Comparison of ENCODE assay signal across 8 mouse cellular contexts in the genomic region with DNA sequence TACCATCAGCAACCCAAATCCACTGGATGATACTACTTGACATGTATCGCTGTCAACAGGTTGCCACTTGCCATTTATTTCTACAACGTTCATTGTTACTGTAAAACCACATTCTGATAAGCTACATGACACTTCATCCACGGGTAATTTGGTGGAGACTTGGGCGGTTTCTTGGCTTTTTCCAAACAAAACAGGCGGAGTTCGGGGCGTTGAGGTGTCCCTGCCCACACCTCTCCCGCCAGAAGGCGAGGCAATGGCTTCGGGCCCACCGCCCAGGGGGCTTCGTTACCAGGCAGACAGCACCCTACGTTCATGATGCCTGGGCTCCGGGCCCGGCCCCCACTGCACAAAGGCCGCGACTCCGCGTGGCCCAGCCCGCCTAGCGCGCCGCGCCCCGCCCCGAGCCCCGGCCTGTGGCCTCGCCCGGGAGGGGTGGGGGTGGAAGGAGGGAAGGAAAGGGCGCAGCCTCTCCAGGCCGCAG. TPM values are rescaled to one million over a fixed set of nuclear protein-coding genes. Genes with fewer than 3 reads are reported as not detected.
DNase-seq lines count a peak whose midpoint lies in the region; ATAC-seq lines count a peak whose summit lies in the region.

No protein-coding gene starts in this region.

- peaks cover 34% of the 10 kb centered on the region for H3K4me1 ChIP-seq in heart, embryonic 15.5 days (replicated peaks)
- peaks cover 25% of the 10 kb centered on the region for H3K4me1 ChIP-seq in limb, embryonic 15.5 days
- peaks cover 35% of the 10 kb centered on the region for H3K4me1 ChIP-seq in midbrain, embryonic 13.5 days (replicated peaks)

- H3K36me3 ChIP-seq in heart, embryonic 15.5 days: peaks cover 13% of the 10 kb centered on the region
- H3K36me3 ChIP-seq in limb, embryonic 15.5 days: peaks cover 19% of the 10 kb centered on the region
- peaks cover 18% of the 10 kb centered on the region for H3K36me3 ChIP-seq in midbrain, embryonic 13.5 days

- H3K9ac ChIP-seq in heart, embryonic 15.5 days: peak overlapping the region; percentile 99
- H3K9ac ChIP-seq in limb, embryonic 15.5 days: peak overlapping the region; percentile 95
- H3K9ac ChIP-seq in midbrain, embryonic 13.5 days (replicated peaks): peak overlapping the region; percentile 98

- no peaks in the 10 kb centered on the region for H3K27me3 ChIP-seq in heart, embryonic 15.5 days
- no peaks in the 10 kb centered on the region for H3K27me3 ChIP-seq in limb, embryonic 15.5 days
- H3K27me3 ChIP-seq in midbrain, embryonic 13.5 days: no peaks in the 10 kb centered on the region

- peak; percentile 88 for ATAC-seq in heart, embryonic 15.5 days (replicated peaks; ENCODE audit: insufficient number of reproducible peaks, insufficient read depth, low FRiP score, low read depth)
- peak; percentile 71 for ATAC-seq in CD4-positive, CD25-positive, alpha-beta regulatory T cell, adult 4 months
- ATAC-seq in limb, embryonic 15.5 days (ENCODE audit: insufficient number of reproducible peaks, low FRiP score, low TSS enrichment, low read depth): peak; percentile 84
- peak; percentile 86 for ATAC-seq in midbrain, embryonic 13.5 days

- peak overlapping the region; percentile 95 for H3K4me3 ChIP-seq in heart, embryonic 15.5 days
- H3K4me3 ChIP-seq in limb, embryonic 15.5 days: peak overlapping the region; percentile 83
- peak overlapping the region; percentile 98 for H3K4me3 ChIP-seq in midbrain, embryonic 13.5 days (replicated peaks)

- peak overlapping the region; percentile 95 for H3K27ac ChIP-seq in heart, embryonic 15.5 days
- peak overlapping the region; percentile 94 for H3K27ac ChIP-seq in limb, embryonic 15.5 days
- peak overlapping the region; percentile 84 for H3K27ac ChIP-seq in midbrain, embryonic 13.5 days

- peak overlapping the region; percentile 82 for H3K4me2 ChIP-seq in heart, embryonic 15.5 days
- peak overlapping the region; percentile 78 for H3K4me2 ChIP-seq in limb, embryonic 15.5 days
- peak overlapping the region; percentile 99 for H3K4me2 ChIP-seq in midbrain, embryonic 13.5 days (replicated peaks)

- H3K9me3 ChIP-seq in heart, embryonic 15.5 days (replicated peaks): no peaks in the 10 kb centered on the region
- H3K9me3 ChIP-seq in limb, embryonic 15.5 days: no peaks in the 10 kb centered on the region
- H3K9me3 ChIP-seq in midbrain, embryonic 13.5 days: no peaks in the 10 kb centered on the region

- 0% methylated on average over 23 of the region's 31 CpGs for WGBS in heart, embryonic 15.5 days
- 2% methylated on average over 30 of the region's 31 CpGs for WGBS in limb, embryonic 15.5 days
- WGBS in midbrain, embryonic 13.5 days: under 1% methylated on average over 30 of the region's 31 CpGs

- no peak for DNase-seq in heart, adult 9 months (ENCODE audit: low spot score in 2 of 2)
- peak; percentile 89 to 92 for DNase-seq in adrenal gland, postnatal 36 days
- peak; percentile 69 to 85 for DNase-seq in gastrocnemius, postnatal 4 days (ENCODE audit: low spot score in 2 of 2)
- no peak for DNase-seq in right cerebral cortex, postnatal 25 days

RNA-seq across cellular contexts. Expression of a gene that starts 0.4 kb away (rescaled TPM):
- polyA plus RNA-seq in heart, embryonic 15.5 days (2015; fragmentation: Nextera tagmentation; extraction: Ambion mirVana): 15.8 and 19.6 TPM in 2 replicates
- 10 to 100 TPM; 21.1 to 25.9 TPM for polyA plus RNA-seq in CD4-positive, CD25-positive, alpha-beta regulatory T cell, adult 4 months (2017; shearing (Covaris generic))
- total RNA-seq in adrenal gland, postnatal 36 days (2021): 10 to 100 TPM; 27.6 to 32.2 TPM
- 10 to 100 TPM; 46.4 to 56.6 TPM for total RNA-seq in gastrocnemius, postnatal 4 days (2021)
- 28.7 and 34.0 TPM in 2 replicates for polyA plus RNA-seq in limb, embryonic 15.5 days (2015; fragmentation: Nextera tagmentation; extraction: Ambion mirVana)
- 36.3 and 39.7 TPM in 2 replicates for polyA plus RNA-seq in midbrain, embryonic 13.5 days (2015; fragmentation: Nextera tagmentation; extraction: Ambion mirVana)

RNA-seq across cellular contexts. Expression of a gene that starts 30.5 kb away (rescaled TPM):
- 1.2 and 2.4 TPM in 2 replicates for polyA plus RNA-seq in heart, embryonic 15.5 days (2015; fragmentation: Nextera tagmentation; extraction: Ambion mirVana)
- polyA plus RNA-seq in CD4-positive, CD25-positive, alpha-beta regulatory T cell, adult 4 months (2017; shearing (Covaris generic)): not detected
- total RNA-seq in adrenal gland, postnatal 36 days (2021): under 1 TPM in 1 of 2 experiments, not detected in 1; 0.86 TPM
- total RNA-seq in gastrocnemius, postnatal 4 days (2021): not detected
- polyA plus RNA-seq in limb, embryonic 15.5 days (2015; fragmentation: Nextera tagmentation; extraction: Ambion mirVana): 0.87 TPM in 1 of 2 replicates, not detected in the other
- polyA plus RNA-seq in midbrain, embryonic 13.5 days (2015; fragmentation: Nextera tagmentation; extraction: Ambion mirVana): not detected in 2 replicates

RNA-seq across cellular contexts. Expression of a gene that starts 40.1 kb away (rescaled TPM):
- polyA plus RNA-seq in heart, embryonic 15.5 days (2015; fragmentation: Nextera tagmentation; extraction: Ambion mirVana): 301 and 339 TPM in 2 replicates
- polyA plus RNA-seq in CD4-positive, CD25-positive, alpha-beta regulatory T cell, adult 4 months (2017; shearing (Covaris generic)): 100 to 1,000 TPM; 122 to 138 TPM
- total RNA-seq in adrenal gland, postnatal 36 days (2021): 100 to 1,000 TPM; 137 to 164 TPM
- total RNA-seq in gastrocnemius, postnatal 4 days (2021): 100 to 1,000 TPM; 105 to 109 TPM
- polyA plus RNA-seq in limb, embryonic 15.5 days (2015; fragmentation: Nextera tagmentation; extraction: Ambion mirVana): 431 and 446 TPM in 2 replicates
- 519 and 564 TPM in 2 replicates for polyA plus RNA-seq in midbrain, embryonic 13.5 days (2015; fragmentation: Nextera tagmentation; extraction: Ambion mirVana)

RNA-seq across cellular contexts. Expression of a gene that starts 40.1 kb away (rescaled TPM):
- polyA plus RNA-seq in heart, embryonic 15.5 days (2015; fragmentation: Nextera tagmentation; extraction: Ambion mirVana): 44.1 and 75.4 TPM in 2 replicates
- polyA plus RNA-seq in CD4-positive, CD25-positive, alpha-beta regulatory T cell, adult 4 months (2017; shearing (Covaris generic)): 10 to 100 TPM; 42.2 to 67.6 TPM
- 10 to 100 TPM; 46.5 to 47.1 TPM for total RNA-seq in adrenal gland, postnatal 36 days (2021)
- 10 to 100 TPM; 31.6 to 37.2 TPM for total RNA-seq in gastrocnemius, postnatal 4 days (2021)
- 103 and 110 TPM in 2 replicates for polyA plus RNA-seq in limb, embryonic 15.5 days (2015; fragmentation: Nextera tagmentation; extraction: Ambion mirVana)
- polyA plus RNA-seq in midbrain, embryonic 13.5 days (2015; fragmentation: Nextera tagmentation; extraction: Ambion mirVana): 100 and 115 TPM in 2 replicates

RNA-seq across cellular contexts. Expression of a gene that starts 53.7 kb away (rescaled TPM):
- polyA plus RNA-seq in heart, embryonic 15.5 days (2015; fragmentation: Nextera tagmentation; extraction: Ambion mirVana): 18.8 and 29.3 TPM in 2 replicates
- polyA plus RNA-seq in CD4-positive, CD25-positive, alpha-beta regulatory T cell, adult 4 months (2017; shearing (Covaris generic)): 1 to 10 TPM; 1.6 to 3.2 TPM
- 10 to 100 TPM; 20.2 to 23.1 TPM for total RNA-seq in adrenal gland, postnatal 36 days (2021)
- total RNA-seq in gastrocnemius, postnatal 4 days (2021): 10 to 100 TPM; 37.7 to 42.1 TPM
- polyA plus RNA-seq in limb, embryonic 15.5 days (2015; fragmentation: Nextera tagmentation; extraction: Ambion mirVana): 20.0 and 23.8 TPM in 2 replicates
- 10.1 and 11.9 TPM in 2 replicates for polyA plus RNA-seq in midbrain, embryonic 13.5 days (2015; fragmentation: Nextera tagmentation; extraction: Ambion mirVana)

Comparison
In these comparisons a context has a peak if more than half of its experiments do, and no peak if none do; other contexts are left out.
1. DNase-seq: peak in adrenal gland, postnatal 36 days (2 of 2) and gastrocnemius, postnatal 4 days (2 of 2); none in heart, adult 9 months (0 of 2) and right cerebral cortex, postnatal 25 days (single experiment).
2. Peak in every context shown above with its lines, with median percentiles within 50 percentile points of each other: ATAC-seq, H3K27ac ChIP-seq, H3K4me2 ChIP-seq, H3K4me3 ChIP-seq and H3K9ac ChIP-seq.